Mouse (Mus musculus): Measurements from ENCODE around the gene U90926. TPM values are rescaled to one million over a fixed set of nuclear protein-coding genes. Genes with fewer than 3 reads are reported as not detected.

The U90926 gene
- polyA plus RNA-seq, 1 experiment from 2014 or later = not detected

- ATAC-seq (ENCODE audit: low read depth) = no peak
- no peak overlapping the region for H3K4me3 ChIP-seq (ENCODE audit: low read depth, low read length)
- no peak overlapping the region for H3K27ac ChIP-seq (ENCODE audit: low read length)
- no peak overlapping the region for H3K4me2 ChIP-seq (ENCODE audit: low read depth, low read length)
- H3K9ac ChIP-seq (ENCODE audit: low read depth, low read length) = no peak overlapping the region
- 64% methylated on average over 2 of the region's 2 CpGs for WGBS (ENCODE audit: insufficient replicate concordance)
- H3K4me1 ChIP-seq (ENCODE audit: control insufficient read depth, low read depth, low read length) = no peaks in the 10 kb centered on the region
- H3K9me3 ChIP-seq (replicated peaks; ENCODE audit: control insufficient read depth, low read length) = no peaks in the 10 kb centered on the region
- no peaks in the 10 kb centered on the region for H3K36me3 ChIP-seq (ENCODE audit: control insufficient read depth, insufficient read depth)
- peaks cover 9% of the 10 kb centered on the region; the same call in 1 of the 2 replicates for H3K27me3 ChIP-seq (ENCODE audit: control insufficient read depth, insufficient read depth, low read depth, low read length)
Measured at GRCm38 (mm10) chr5:92244900-92245299, 29.7 kb upstream of the U90926 start.

GRCm38 (mm10) chr5:92240769-92241168 lies 25.6 kb upstream of the U90926 start:
- Histone ChIP-seq H3K9ac (ENCODE audit: low read depth, low read length) (no peak overlapping the region), H3K4me3 (ENCODE audit: low read depth, low read length) (no peak overlapping the region), H3K9me3 (replicated peaks; ENCODE audit: control insufficient read depth, low read length) (no peaks in the 10 kb centered on the region), H3K27me3 (ENCODE audit: control insufficient read depth, insufficient read depth, low read depth, low read length) (no peaks in the 10 kb centered on the region), H3K4me2 (ENCODE audit: low read depth, low read length) (no peak overlapping the region), H3K36me3 (ENCODE audit: control insufficient read depth, insufficient read depth) (no peaks in the 10 kb centered on the region), H3K4me1 (ENCODE audit: control insufficient read depth, low read depth, low read length) (no peaks in the 10 kb centered on the region), H3K27ac (ENCODE audit: low read length) (no peak overlapping the region)
- no peak for ATAC-seq (ENCODE audit: low read depth)
- WGBS (ENCODE audit: insufficient replicate concordance) = 75% methylated on average over 12 of the region's 12 CpGs

DNA sequence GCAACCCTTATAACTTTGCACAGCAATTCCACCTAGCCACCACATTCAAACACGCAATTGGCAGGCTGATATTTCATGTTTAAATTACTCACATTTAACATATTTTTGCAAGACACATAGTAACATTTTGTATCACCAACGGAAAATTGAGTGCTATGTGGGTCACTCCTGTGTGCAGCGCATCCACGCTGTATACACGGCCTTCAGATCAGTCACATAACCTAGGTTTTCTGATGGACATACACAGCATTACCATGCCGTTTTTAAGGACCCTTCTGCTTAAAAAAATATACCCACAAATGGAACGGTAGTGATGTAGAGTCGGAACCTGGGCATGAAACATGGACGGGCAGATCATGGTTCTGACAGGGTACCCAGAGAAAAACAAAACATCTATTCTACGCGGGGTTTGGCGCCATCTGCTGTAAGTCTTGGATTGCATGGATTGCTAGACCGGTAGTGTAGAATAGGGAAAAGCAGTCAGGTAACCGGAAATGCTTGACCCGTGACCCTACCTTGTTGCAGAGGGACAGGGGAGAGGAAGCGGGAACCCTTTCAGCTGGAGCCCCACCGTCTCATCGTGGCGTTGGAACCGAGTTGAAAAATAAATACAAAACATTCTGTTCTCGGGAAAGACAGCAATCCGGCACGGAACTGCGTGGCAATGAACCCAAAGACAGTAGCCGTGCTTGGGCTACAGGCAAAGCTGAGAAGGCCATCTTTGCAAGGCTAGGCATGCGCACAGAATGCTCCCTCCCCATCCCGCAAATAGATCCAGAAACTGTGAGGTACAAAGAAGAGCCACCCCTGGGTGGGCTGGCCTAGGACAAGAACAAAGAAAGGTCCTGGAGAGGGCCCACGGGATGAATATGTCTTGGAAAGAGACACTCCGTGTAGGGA lies 24.4 kb upstream of the U90926 start:
- H3K4me3 ChIP-seq (ENCODE audit: low read depth, low read length) = no peak overlapping the region
- no peak overlapping the region for H3K27ac ChIP-seq (ENCODE audit: low read length)
- H3K4me2 ChIP-seq (ENCODE audit: low read depth, low read length) = no peak overlapping the region
- ATAC-seq (ENCODE audit: low read depth) = no peak
- no peaks in the 10 kb centered on the region for H3K27me3 ChIP-seq (ENCODE audit: control insufficient read depth, insufficient read depth, low read depth, low read length)
- 36% methylated on average over 29 of the region's 29 CpGs for WGBS (ENCODE audit: insufficient replicate concordance)
- no peaks in the 10 kb centered on the region for H3K9me3 ChIP-seq (replicated peaks; ENCODE audit: control insufficient read depth, low read length)
- H3K36me3 ChIP-seq (ENCODE audit: control insufficient read depth, insufficient read depth) = no peaks in the 10 kb centered on the region
- H3K4me1 ChIP-seq (ENCODE audit: control insufficient read depth, low read depth, low read length) = no peaks in the 10 kb centered on the region
- H3K9ac ChIP-seq (ENCODE audit: low read depth, low read length) = no peak overlapping the region

DNA sequence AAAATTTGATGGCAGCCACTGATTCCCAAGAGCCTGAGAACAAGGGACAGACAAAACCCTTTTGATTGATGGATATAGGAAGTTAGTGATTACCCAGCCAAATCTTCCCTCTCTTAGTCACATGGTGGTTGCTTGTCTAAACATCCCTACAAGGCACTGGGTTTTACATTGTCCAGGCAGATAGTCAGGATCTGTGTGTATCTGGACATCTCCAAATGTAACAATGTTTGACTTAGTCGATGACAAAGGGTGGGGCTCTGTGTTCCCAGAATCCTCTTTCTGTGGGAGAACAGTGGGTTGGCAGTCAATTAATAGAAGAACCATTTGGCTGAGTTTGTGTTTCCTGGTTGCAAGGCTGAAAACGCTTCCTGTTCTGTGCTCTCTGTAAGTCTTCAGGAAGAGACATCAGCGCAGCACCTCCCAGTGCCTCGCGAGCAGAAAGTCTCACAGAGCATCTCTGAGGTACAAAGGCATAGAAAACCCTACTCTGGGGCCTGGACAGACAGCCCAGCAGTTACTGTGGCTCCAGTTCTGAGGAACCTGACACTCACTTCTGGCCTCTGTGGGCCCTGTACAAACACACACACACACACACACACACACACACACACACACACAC lies 19.8 kb upstream of the U90926 start:
- Histone ChIP-seq H3K9ac (ENCODE audit: low read depth, low read length) (no peak overlapping the region), H3K27ac (ENCODE audit: low read length) (no peak overlapping the region), H3K9me3 (replicated peaks; ENCODE audit: control insufficient read depth, low read length) (no peaks in the 10 kb centered on the region), H3K36me3 (ENCODE audit: control insufficient read depth, insufficient read depth) (no peaks in the 10 kb centered on the region), H3K4me2 (ENCODE audit: low read depth, low read length) (no peak overlapping the region), H3K4me3 (ENCODE audit: low read depth, low read length) (no peak overlapping the region), H3K27me3 (ENCODE audit: control insufficient read depth, insufficient read depth, low read depth, low read length) (peaks cover 4% of the 10 kb centered on the region; the same call in 1 of the 2 replicates), H3K4me1 (ENCODE audit: control insufficient read depth, low read depth, low read length) (no peaks in the 10 kb centered on the region)
- 8% methylated on average over 5 of the region's 5 CpGs for WGBS (ENCODE audit: insufficient replicate concordance)
- ATAC-seq (ENCODE audit: low read depth) = no peak

- H3K27me3 ChIP-seq (ENCODE audit: control insufficient read depth, insufficient read depth, low read depth, low read length) = peaks cover 6% of the 10 kb centered on the region; the same call in 1 of the 2 replicates
Measured at GRCm38 (mm10) chr5:92233366-92233765, 18.2 kb upstream of the U90926 start.

DNA sequence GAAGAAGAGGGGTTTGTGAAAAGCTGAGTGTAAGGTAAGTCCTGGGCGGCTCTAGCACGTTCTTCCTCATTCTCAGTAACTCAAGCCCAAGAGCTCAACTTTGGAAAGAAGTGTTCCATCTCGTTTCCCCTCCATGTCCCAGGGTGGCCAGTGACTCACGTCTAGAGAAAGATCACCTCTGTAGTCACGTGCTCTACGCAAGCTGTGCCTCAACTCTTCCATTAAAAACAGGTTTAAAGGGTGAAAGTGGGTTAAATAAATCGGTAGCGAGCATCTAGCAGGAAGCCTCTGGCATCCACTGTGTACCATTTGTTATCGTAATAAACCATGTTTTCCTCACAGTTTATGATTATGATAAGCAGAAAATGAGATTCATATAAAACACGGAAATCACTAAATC lies 16.6 kb upstream of the U90926 start:
- Histone ChIP-seq H3K27ac (ENCODE audit: low read length) (no peak overlapping the region), H3K9me3 (replicated peaks; ENCODE audit: control insufficient read depth, low read length) (no peaks in the 10 kb centered on the region), H3K27me3 (ENCODE audit: control insufficient read depth, insufficient read depth, low read depth, low read length) (peaks cover 6% of the 10 kb centered on the region; the same call in 1 of the 2 replicates), H3K9ac (ENCODE audit: low read depth, low read length) (no peak overlapping the region), H3K4me2 (ENCODE audit: low read depth, low read length) (no peak overlapping the region), H3K36me3 (ENCODE audit: control insufficient read depth, insufficient read depth) (no peaks in the 10 kb centered on the region), H3K4me1 (ENCODE audit: control insufficient read depth, low read depth, low read length) (no peaks in the 10 kb centered on the region), H3K4me3 (ENCODE audit: low read depth, low read length) (no peak overlapping the region)
- WGBS (ENCODE audit: insufficient replicate concordance) = 56% methylated on average over 10 of the region's 10 CpGs
- ATAC-seq (ENCODE audit: low read depth) = no peak

More at GRCm38 (mm10) chr5:92233366-92233765, 18.2 kb upstream of the U90926 start:
- Histone ChIP-seq H3K36me3 (ENCODE audit: control insufficient read depth, insufficient read depth) (no peaks in the 10 kb centered on the region), H3K9ac (ENCODE audit: low read depth, low read length) (no peak overlapping the region), H3K4me1 (ENCODE audit: control insufficient read depth, low read depth, low read length) (no peaks in the 10 kb centered on the region), H3K4me3 (ENCODE audit: low read depth, low read length) (no peak overlapping the region), H3K4me2 (ENCODE audit: low read depth, low read length) (no peak overlapping the region), H3K27ac (ENCODE audit: low read length) (no peak overlapping the region), H3K9me3 (replicated peaks; ENCODE audit: control insufficient read depth, low read length) (no peaks in the 10 kb centered on the region)
- no peak for ATAC-seq (ENCODE audit: low read depth)
- WGBS (ENCODE audit: insufficient replicate concordance) = 55% methylated on average over 4 of the region's 4 CpGs

DNA sequence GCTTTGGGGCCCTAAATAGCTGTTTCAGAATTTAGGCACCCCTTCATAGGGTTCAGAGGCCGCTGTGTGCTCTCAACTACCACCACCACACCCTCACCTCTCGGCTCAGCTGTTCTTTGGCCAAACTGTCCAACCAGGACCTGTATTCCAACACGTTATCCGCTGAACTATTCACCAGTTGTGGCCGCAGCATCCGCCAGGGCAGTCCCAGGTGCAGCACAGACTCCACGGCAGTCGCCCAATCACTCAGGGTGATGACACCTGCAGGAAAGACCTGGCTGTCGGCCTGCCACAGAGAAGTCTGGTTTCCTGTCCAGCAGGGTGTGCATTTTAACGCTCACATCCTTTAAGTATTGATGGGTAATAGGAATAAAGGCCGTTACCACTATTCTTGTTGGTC lies 15.1 kb upstream of the U90926 start:
- Histone ChIP-seq H3K36me3 (ENCODE audit: control insufficient read depth, insufficient read depth) (no peaks in the 10 kb centered on the region), H3K4me1 (ENCODE audit: control insufficient read depth, low read depth, low read length) (no peaks in the 10 kb centered on the region), H3K27me3 (ENCODE audit: control insufficient read depth, insufficient read depth, low read depth, low read length) (peaks cover 6% of the 10 kb centered on the region; the same call in 1 of the 2 replicates), H3K4me3 (ENCODE audit: low read depth, low read length) (no peak overlapping the region), H3K27ac (ENCODE audit: low read length) (no peak overlapping the region), H3K9me3 (replicated peaks; ENCODE audit: control insufficient read depth, low read length) (no peaks in the 10 kb centered on the region), H3K4me2 (ENCODE audit: low read depth, low read length) (no peak overlapping the region), H3K9ac (ENCODE audit: low read depth, low read length) (no peak overlapping the region)
- WGBS (ENCODE audit: insufficient replicate concordance) = 66% methylated on average over 11 of the region's 11 CpGs
- ATAC-seq (ENCODE audit: low read depth) = no peak

GRCm38 (mm10) chr5:92229514-92229913 lies 14.3 kb upstream of the U90926 start:
- ATAC-seq (ENCODE audit: low read depth) = no peak
- no peaks in the 10 kb centered on the region for H3K4me1 ChIP-seq (ENCODE audit: control insufficient read depth, low read depth, low read length)
- peaks cover 6% of the 10 kb centered on the region; the same call in 1 of the 2 replicates for H3K27me3 ChIP-seq (ENCODE audit: control insufficient read depth, insufficient read depth, low read depth, low read length)
- WGBS (ENCODE audit: insufficient replicate concordance) = 81% methylated on average over 3 of the region's 3 CpGs
- H3K9ac ChIP-seq (ENCODE audit: low read depth, low read length) = no peak overlapping the region
- H3K27ac ChIP-seq (ENCODE audit: low read length) = no peak overlapping the region
- H3K36me3 ChIP-seq (ENCODE audit: control insufficient read depth, insufficient read depth) = no peaks in the 10 kb centered on the region
- H3K4me2 ChIP-seq (ENCODE audit: low read depth, low read length) = no peak overlapping the region
- no peak overlapping the region for H3K4me3 ChIP-seq (ENCODE audit: low read depth, low read length)
- no peaks in the 10 kb centered on the region for H3K9me3 ChIP-seq (replicated peaks; ENCODE audit: control insufficient read depth, low read length)

- no peaks in the 10 kb centered on the region for H3K9me3 ChIP-seq (replicated peaks; ENCODE audit: control insufficient read depth, low read length)
- H3K27ac ChIP-seq (ENCODE audit: low read length) = no peak overlapping the region
- no peaks in the 10 kb centered on the region for H3K36me3 ChIP-seq (ENCODE audit: control insufficient read depth, insufficient read depth)
- H3K27me3 ChIP-seq (ENCODE audit: control insufficient read depth, insufficient read depth, low read depth, low read length) = peaks cover 6% of the 10 kb centered on the region; the same call in 1 of the 2 replicates
- WGBS (ENCODE audit: insufficient replicate concordance) = 38% methylated on average over 10 of the region's 10 CpGs
- no peak overlapping the region for H3K4me2 ChIP-seq (ENCODE audit: low read depth, low read length)
- H3K9ac ChIP-seq (ENCODE audit: low read depth, low read length) = no peak overlapping the region
- no peak overlapping the region for H3K4me3 ChIP-seq (ENCODE audit: low read depth, low read length)
- ATAC-seq (ENCODE audit: low read depth) = no peak
- H3K4me1 ChIP-seq (ENCODE audit: control insufficient read depth, low read depth, low read length) = no peaks in the 10 kb centered on the region
Measured at GRCm38 (mm10) chr5:92228776-92229175, 13.6 kb upstream of the U90926 start.

All from liver, embryonic 16.5 days (tissue).